Mouse (Mus musculus) myocyte (in vitro differentiated cells): ENCODE measurements at regions not wholly inside any gene's neighbourhood (a gene's known extent, or its start where the extent isn't known, plus 50 kb on each side); places are given as distances from the start of the nearest gene placed in this dataset.
A peak's percentile ranks its signal among the peaks of the same experiment; 100 is the strongest.

Experiments used
- H3K27me3 ChIP-seq: one replicate; pipeline ENCODE4 v1.6.1; 2011; ENCODE audit not compliant: control insufficient read depth, insufficient read depth, insufficient read length
- H3K36me3 ChIP-seq: one replicate; pipeline ENCODE4 v1.6.1; 2011; ENCODE audit not compliant: control insufficient read depth, insufficient read depth
- H3K4me2 ChIP-seq: one replicate; pipeline ENCODE4 v1.6.1; 2011; ENCODE audit warnings: low read depth, control low read depth
- H3K4me3 ChIP-seq: one replicate; pipeline ENCODE4 v1.5.1; 2011; ENCODE audit warnings: mild to moderate bottlenecking, control low read depth, moderate library complexity
- H3K79me2 ChIP-seq: one replicate; pipeline ENCODE4 v1.6.1; 2011; ENCODE audit not compliant: control insufficient read depth, insufficient read depth
- H3ac ChIP-seq: one replicate; pipeline ENCODE4 v1.6.1; 2011; ENCODE audit not compliant: control insufficient read depth, insufficient read length
- CEBPB ChIP-seq: IDR thresholded peaks from 2 replicates; pipeline ENCODE4 v1.6.1; 2011; ENCODE audit warnings: mild to moderate bottlenecking, moderate library complexity; ENCODE audit not compliant: poor library complexity, insufficient read depth, severe bottlenecking
- E2F4 ChIP-seq: IDR thresholded peaks from one replicate; pipeline ENCODE4 v1.6.1; 2011; ENCODE audit warnings: mild to moderate bottlenecking, control low read depth, moderate library complexity; ENCODE audit not compliant: insufficient read depth
- MAX ChIP-seq: IDR thresholded peaks from one replicate; pipeline ENCODE4 v1.6.1; 2011; ENCODE audit warnings: low read depth, mild to moderate bottlenecking, control low read depth
- MYOD1 ChIP-seq, 3 experiments: IDR thresholded peaks; one replicate each; pipeline ENCODE4 v1.6.1; 2011; ENCODE audit warnings: control low read depth in 2 of 3, low read depth in 2 of 3, mild to moderate bottlenecking in 2 of 3, moderate library complexity in 1 of 3; ENCODE audit not compliant: insufficient read length in 2 of 3, control insufficient read depth in 1 of 3
- MYOG ChIP-seq, 3 experiments: IDR thresholded peaks; one replicate each; pipeline ENCODE4 v1.6.1; 2011; ENCODE audit warnings: control low read depth in 2 of 3, low read depth in 2 of 3, mild to moderate bottlenecking in 2 of 3; ENCODE audit not compliant: insufficient read length in 2 of 3, control insufficient read depth in 1 of 3, insufficient read depth in 1 of 3
- POLR2A ChIP-seq: IDR thresholded peaks from one replicate; pipeline ENCODE4 v1.6.1; 2011; ENCODE audit warnings: low read depth, mild to moderate bottlenecking, control low read depth, moderate library complexity; ENCODE audit not compliant: insufficient read length
- POLR2AphosphoS2 ChIP-seq: IDR thresholded peaks from one replicate; pipeline ENCODE4 v1.6.1; 2011; ENCODE audit warnings: low read depth, control low read depth; ENCODE audit not compliant: insufficient read length
- REST ChIP-seq: IDR thresholded peaks from one replicate; pipeline ENCODE4 v1.6.1; 2011; ENCODE audit warnings: mild to moderate bottlenecking, control low read depth, moderate library complexity; ENCODE audit not compliant: insufficient read depth, insufficient read length
- SRF ChIP-seq: IDR thresholded peaks from one replicate; pipeline ENCODE4 v1.6.1; 2011; ENCODE audit warnings: low read depth; ENCODE audit not compliant: control insufficient read depth, insufficient read length
- TCF12 ChIP-seq: IDR thresholded peaks from one replicate; pipeline ENCODE4 v1.6.1; 2011; ENCODE audit warnings: mild to moderate bottlenecking, control low read depth; ENCODE audit not compliant: poor library complexity, insufficient read depth, severe bottlenecking
- TCF3 ChIP-seq: IDR thresholded peaks from one replicate; pipeline ENCODE4 v1.6.1; 2011; ENCODE audit warnings: low read depth, control low read depth; ENCODE audit not compliant: insufficient read length
- USF1 ChIP-seq: IDR thresholded peaks from one replicate; pipeline ENCODE4 v1.6.1; 2011; ENCODE audit warnings: low read depth, mild to moderate bottlenecking, control low read depth, moderate library complexity

DNA sequence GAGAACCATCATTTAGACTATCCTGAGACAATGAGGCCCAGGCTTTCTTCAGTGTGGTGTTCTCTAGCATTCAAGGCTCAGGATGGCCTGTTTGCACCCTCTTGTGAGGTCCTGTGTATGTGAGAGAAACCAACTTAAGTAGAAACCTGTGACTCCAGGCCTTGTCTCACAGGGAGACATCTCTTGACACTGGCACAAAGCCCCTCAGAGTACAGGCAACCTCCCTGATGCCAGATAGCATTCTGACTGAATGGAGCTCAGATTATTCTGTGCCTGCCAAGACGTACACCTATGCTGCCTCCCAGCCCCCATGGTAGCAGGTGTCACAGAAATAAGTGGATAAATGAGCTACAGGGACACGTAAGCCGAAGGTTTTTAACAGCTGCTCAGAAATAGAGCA is 77.9 kb upstream of the Ccn6 start:
- Histone ChIP-seq H3K27me3 (no peaks in the 10 kb centered on the region), H3K36me3 (no peaks in the 10 kb centered on the region), H3K79me2 (no peaks in the 10 kb centered on the region), H3K4me2 (no peak overlapping the region), H3K4me3 (no peak overlapping the region), H3ac (no peak overlapping the region)
- TF ChIP-seq MYOG (IDR thresholded peaks at IDR 0.05; ENCODE audit: control insufficient read depth in 1 of 3, insufficient read depth in 1 of 3, insufficient read length in 2 of 3, low read depth in 2 of 3) (no peak), USF1 (no peak), TCF12 (no peak), REST (no peak), POLR2AphosphoS2 (no peak), POLR2A (no peak), MYOD1 (IDR thresholded peaks at IDR 0.05; ENCODE audit: control insufficient read depth in 1 of 3, insufficient read length in 2 of 3, low read depth in 2 of 3) (no peak), SRF (no peak), CEBPB (no peak), E2F4 (no peak), MAX (no peak)

DNA sequence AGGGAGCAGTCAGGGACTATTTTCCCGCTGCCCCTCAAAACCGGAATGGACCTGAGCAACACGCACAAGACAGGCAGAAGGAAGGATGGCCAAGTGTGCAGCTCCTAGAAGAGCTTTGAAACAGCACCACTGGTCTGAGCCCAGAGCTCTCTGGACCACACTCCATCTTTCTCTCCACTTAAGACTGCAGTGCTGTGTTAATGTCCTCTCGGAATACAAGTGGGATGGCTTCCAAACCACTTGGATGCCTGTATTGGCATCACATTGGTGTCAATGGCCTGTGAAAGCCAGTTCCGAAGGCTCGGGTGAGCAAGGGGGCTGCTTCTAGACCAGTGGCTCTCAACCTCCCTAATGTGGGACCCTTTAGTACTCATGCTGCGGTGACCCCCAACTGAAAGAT is 77.4 kb upstream of the Ccn6 start:
- H3ac ChIP-seq = no peak overlapping the region
- H3K4me2 ChIP-seq = no peak overlapping the region
- TF ChIP-seq CEBPB = no peak
- TF ChIP-seq TCF3 = no peak
- TF ChIP-seq SRF = no peak
- no peak for TF ChIP-seq POLR2A
- TF ChIP-seq REST = no peak
- no peak for TF ChIP-seq USF1
- no peak for TF ChIP-seq MAX
- TF ChIP-seq E2F4 = no peak
- TF ChIP-seq POLR2AphosphoS2 = no peak
- TF ChIP-seq MYOD1 (IDR thresholded peaks at IDR 0.05; ENCODE audit: control insufficient read depth in 1 of 3, insufficient read length in 2 of 3, low read depth in 2 of 3) = no peak
- no peak for TF ChIP-seq TCF12
- H3K27me3 ChIP-seq = no peaks in the 10 kb centered on the region
- no peaks in the 10 kb centered on the region for H3K36me3 ChIP-seq
- H3K4me3 ChIP-seq = no peak overlapping the region
- no peaks in the 10 kb centered on the region for H3K79me2 ChIP-seq

DNA sequence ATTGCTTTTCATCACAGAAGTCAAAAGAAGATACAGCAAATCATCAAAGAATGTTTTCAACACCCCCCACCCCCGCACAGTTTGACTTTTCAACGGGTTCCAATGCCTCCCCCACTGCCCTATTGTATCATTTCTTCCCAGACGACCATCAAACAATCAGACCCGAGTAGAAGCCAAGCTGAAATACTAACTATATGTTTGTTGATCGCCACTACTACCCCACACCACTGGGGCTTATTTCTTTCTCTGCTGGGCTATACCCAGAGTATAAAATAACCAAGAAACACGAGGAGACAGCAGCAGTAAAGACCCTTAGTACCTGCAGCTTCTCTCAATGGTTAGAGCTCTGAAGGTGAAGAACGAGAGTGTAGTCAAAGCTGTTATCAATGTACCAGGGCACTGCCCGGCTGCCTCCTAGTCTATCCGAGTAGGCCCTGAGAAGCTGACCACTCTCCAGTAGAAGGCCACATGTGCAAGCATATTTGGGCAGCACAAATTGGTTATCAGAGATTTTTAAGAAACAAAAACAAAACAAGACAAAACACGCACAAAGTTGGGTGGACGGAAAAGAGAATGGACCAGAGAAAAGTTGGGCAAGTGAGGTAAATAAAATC is 76.7 kb upstream of the Ccn6 start:
- H3K27me3 ChIP-seq = no peaks in the 10 kb centered on the region
- no peaks in the 10 kb centered on the region for H3K79me2 ChIP-seq
- H3ac ChIP-seq = no peak overlapping the region
- no peaks in the 10 kb centered on the region for H3K36me3 ChIP-seq
- peak overlapping the region; percentile 78 for H3K4me2 ChIP-seq
- H3K4me3 ChIP-seq = no peak overlapping the region
- no peak for TF ChIP-seq SRF
- no peak for TF ChIP-seq POLR2AphosphoS2
- no peak for TF ChIP-seq MYOG (IDR thresholded peaks at IDR 0.05; ENCODE audit: control insufficient read depth in 1 of 3, insufficient read depth in 1 of 3, insufficient read length in 2 of 3, low read depth in 2 of 3)
- no peak for TF ChIP-seq MYOD1 (IDR thresholded peaks at IDR 0.05; ENCODE audit: control insufficient read depth in 1 of 3, insufficient read length in 2 of 3, low read depth in 2 of 3)
- TF ChIP-seq POLR2A = no peak
- no peak for TF ChIP-seq USF1
- TF ChIP-seq MAX = no peak
- no peak for TF ChIP-seq REST
- no peak for TF ChIP-seq CEBPB
- no peak for TF ChIP-seq TCF3
- TF ChIP-seq E2F4 = no peak
- TF ChIP-seq TCF12 = no peak

DNA sequence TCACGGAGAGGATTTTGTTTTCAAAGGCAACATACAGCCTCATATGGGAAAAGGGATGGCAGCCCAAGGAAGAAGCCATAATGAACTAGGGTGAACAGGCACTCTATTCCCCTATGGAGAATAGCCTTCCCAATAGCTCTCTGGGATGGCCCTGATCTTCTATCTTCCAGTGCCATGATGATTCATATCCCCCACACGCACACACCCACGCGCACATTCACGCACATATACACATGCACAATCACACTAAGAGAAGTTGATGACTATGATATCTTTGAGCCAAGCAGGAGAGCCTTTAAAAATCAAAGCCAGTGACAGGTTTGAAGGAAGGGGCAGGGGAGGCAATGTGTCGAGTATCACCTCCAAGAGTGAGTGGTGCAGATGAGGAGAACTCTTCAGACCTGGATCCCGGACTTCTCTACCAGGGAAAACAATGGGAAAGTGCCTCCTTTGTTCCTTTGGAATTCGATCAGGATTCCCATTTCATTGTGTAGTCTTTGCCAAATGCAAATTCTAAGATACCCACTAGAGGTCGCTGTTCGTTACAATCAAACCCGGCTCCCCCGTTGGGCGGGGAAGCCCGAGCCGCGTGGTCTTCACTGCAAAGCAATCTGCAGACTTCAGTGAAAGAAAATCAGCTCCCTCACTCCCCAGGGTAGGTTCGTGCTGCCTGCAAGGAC is 76.0 kb upstream of the Ccn6 start:
- Histone ChIP-seq H3K4me3 (no peak overlapping the region), H3K4me2 (peak overlapping the region; percentile 78), H3K27me3 (no peaks in the 10 kb centered on the region), H3K79me2 (no peaks in the 10 kb centered on the region), H3K36me3 (no peaks in the 10 kb centered on the region), H3ac (no peak overlapping the region)
- no peak for TF ChIP-seq MYOD1 (IDR thresholded peaks at IDR 0.05; ENCODE audit: control insufficient read depth in 1 of 3, insufficient read length in 2 of 3, low read depth in 2 of 3)
- TF ChIP-seq E2F4 = no peak

DNA sequence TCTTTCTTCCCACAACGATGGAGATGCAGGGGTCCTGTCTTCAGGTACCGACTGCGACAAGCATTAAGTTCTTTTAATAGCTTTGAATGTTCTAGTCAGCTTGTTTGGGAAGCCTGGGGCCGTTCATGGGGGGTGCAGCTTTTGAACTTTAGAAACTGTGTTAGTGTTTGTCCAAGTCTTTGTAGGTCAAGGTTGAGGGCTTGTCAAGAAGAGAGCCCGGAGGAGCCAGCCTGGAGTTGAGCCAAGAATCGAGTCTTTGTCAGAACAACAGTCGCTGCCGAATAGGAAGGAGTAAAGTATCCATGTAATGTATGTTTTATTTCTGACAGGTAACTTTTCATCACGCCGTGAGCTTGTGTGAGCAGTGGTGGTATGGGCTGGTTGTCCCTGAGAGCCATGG is 75.0 kb upstream of the Ccn6 start:
- Histone ChIP-seq H3K27me3 (no peaks in the 10 kb centered on the region), H3ac (no peak overlapping the region), H3K4me2 (no peak overlapping the region), H3K36me3 (no peaks in the 10 kb centered on the region), H3K79me2 (no peaks in the 10 kb centered on the region), H3K4me3 (no peak overlapping the region)
- no peak for TF ChIP-seq E2F4
- TF ChIP-seq TCF12 = no peak
- no peak for TF ChIP-seq CEBPB
- no peak for TF ChIP-seq POLR2A
- TF ChIP-seq TCF3 = no peak
- TF ChIP-seq REST = no peak
- TF ChIP-seq MAX = no peak
- TF ChIP-seq USF1 = no peak
- TF ChIP-seq SRF = no peak
- no peak for TF ChIP-seq POLR2AphosphoS2
- TF ChIP-seq MYOG (IDR thresholded peaks at IDR 0.05; ENCODE audit: control insufficient read depth in 1 of 3, insufficient read depth in 1 of 3, insufficient read length in 2 of 3, low read depth in 2 of 3) = no peak
- TF ChIP-seq MYOD1 (IDR thresholded peaks at IDR 0.05; ENCODE audit: control insufficient read depth in 1 of 3, insufficient read length in 2 of 3, low read depth in 2 of 3) = no peak
